Mouse (Mus musculus): ENCODE data around the gene Rps25.

DNA sequence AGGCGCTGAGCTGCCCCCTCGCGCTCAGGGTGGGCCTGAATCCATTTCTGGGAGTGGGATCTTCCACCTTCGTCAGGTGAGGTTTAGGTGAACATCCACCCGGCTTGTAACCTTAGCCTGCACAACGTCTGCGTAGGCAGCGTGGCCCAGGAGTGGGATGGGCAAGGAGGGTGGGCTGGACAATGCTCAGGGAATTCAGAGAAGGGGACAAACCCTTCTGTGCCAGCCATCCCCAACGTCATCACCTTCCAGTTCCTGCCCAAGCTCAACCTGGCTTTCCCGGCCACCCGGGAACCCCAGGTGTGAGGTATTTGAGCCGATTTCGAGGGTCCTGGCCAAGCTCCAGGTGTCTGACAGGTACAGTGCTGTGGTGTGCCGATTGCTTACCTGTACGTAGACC is 27.1 kb upstream of the Rps25 start:
- TF ChIP-seq POLR2A (IDR thresholded peaks at IDR 0.05; ENCODE audit: borderline replicate concordance, low read depth, low read length) (no peak), CTCF (IDR thresholded peaks at IDR 0.05; ENCODE audit: low read depth, low read length) (no peak)
